Mouse (Mus musculus): ENCODE results near the gene Rapgef5.

The Rapgef5 gene

GRCm38 (mm10) chr12:117669610-117670400 is 153.5 kb downstream of the Rapgef5 start:
- no peak for DNase-seq (ENCODE audit: low spot score in 2 of 2)

- no peak for DNase-seq (ENCODE audit: low spot score in 2 of 2)
These were observed 156.9 kb downstream of the Rapgef5 start for GRCm38 (mm10) chr12:117673188-117673587.

DNA sequence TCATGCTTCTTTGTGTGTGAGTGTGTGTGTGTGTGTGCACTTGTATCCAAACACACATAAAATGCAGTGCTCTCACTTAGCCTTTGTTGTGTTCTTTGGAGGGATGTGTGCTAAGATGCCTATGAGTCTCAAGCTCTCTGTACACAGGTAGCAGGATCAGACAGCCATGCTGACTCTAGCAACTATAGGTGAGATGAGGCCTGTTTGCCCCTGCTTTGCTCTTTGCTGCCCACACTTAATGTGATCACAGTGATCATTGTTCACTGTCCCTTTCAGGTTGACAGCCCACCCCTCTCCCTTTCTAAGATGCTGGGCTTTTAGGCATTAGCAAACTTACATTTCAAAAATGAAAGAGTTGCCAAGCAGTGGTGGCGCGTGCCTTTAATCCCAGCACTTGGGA is 158.2 kb downstream of the Rapgef5 start:
- DNase-seq (ENCODE audit: low spot score in 2 of 2), result no peak

- DNase-seq (ENCODE audit: low spot score in 2 of 2), result no peak
These were observed 160.0 kb downstream of the Rapgef5 start for GRCm38 (mm10) chr12:117676265-117676664.

GRCm38 (mm10) chr12:117678916-117679315 is 162.6 kb downstream of the Rapgef5 start:
- DNase-seq (ENCODE audit: low spot score in 2 of 2), result no peak

- DNase-seq (ENCODE audit: low spot score in 2 of 2), result no peak
These were observed 163.5 kb downstream of the Rapgef5 start for GRCm38 (mm10) chr12:117679795-117680194.

DNA sequence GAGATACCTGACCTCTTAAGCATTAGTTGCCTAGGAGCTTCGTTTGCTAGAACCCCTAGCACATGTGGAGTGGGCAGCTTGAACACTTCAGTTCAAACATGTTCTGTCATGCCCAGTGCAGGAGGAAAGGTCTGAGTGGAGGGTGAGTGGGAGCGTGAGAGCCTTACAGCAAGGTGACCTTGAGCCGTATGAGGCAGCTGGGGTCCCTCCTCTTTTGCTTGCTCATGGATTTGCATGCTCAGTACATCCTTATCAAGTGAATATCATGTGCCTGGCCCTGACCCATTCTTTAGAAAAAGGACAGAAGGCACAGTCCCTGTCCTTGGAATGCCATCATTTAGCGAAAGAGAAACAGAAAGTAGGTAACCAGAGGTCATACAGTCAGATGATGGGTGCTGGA is 165.0 kb downstream of the Rapgef5 start:
- DNase-seq (ENCODE audit: low spot score in 2 of 2), result no peak

DNA sequence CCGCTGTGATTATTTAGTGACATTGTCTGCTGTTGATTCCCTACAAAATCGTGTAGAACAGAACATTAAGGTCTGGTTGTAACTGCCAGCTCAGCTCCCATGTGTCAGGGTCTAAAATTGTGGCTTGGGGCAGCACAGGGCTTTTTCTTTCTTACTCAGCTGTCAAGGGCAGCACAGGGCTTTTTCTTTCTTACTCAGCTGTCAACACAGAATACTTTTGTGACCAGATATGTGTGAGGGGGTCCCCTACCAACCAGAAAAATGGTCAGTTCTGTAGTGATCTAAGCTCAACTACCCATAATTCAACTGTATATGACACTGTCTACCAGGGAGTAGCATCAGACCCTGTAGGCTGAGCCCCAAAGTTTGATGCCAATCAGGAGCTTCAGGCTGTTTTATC is 167.1 kb downstream of the Rapgef5 start:
- DNase-seq (ENCODE audit: low spot score in 2 of 2), result no peak

- DNase-seq (ENCODE audit: low spot score in 2 of 2), result no peak
These were observed 167.7 kb downstream of the Rapgef5 start for GRCm38 (mm10) chr12:117683984-117684383.

GRCm38 (mm10) chr12:117684788-117685187 is 168.5 kb downstream of the Rapgef5 start:
- DNase-seq (ENCODE audit: low spot score in 2 of 2), result no peak

GRCm38 (mm10) chr12:117685336-117685735 is 169.1 kb downstream of the Rapgef5 start:
- no peak for DNase-seq (ENCODE audit: low spot score in 2 of 2)

DNA sequence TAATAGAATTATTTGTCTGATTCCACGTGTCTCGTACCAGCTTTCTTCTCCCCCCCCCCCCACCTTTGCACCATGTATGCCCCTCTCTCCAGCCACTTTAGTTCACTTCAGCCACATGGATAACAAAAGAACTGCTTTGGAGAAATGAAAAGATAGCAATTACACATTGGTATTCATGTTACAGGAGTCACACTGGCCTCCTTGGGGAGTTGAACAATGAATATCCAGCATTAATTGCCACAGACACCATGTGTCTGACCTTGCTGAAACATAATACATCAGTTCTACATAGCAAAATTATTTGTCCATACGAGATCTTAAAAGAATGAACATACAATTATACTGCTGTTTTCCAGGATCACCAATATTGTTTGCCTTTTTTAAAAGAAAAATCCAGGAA is 170.5 kb downstream of the Rapgef5 start:
- no peak for DNase-seq (ENCODE audit: low spot score in 2 of 2)

GRCm38 (mm10) chr12:117688655-117689548 is 172.6 kb downstream of the Rapgef5 start:
- DNase-seq (ENCODE audit: low spot score in 2 of 2), result peak; percentile 49 to 52

DNA sequence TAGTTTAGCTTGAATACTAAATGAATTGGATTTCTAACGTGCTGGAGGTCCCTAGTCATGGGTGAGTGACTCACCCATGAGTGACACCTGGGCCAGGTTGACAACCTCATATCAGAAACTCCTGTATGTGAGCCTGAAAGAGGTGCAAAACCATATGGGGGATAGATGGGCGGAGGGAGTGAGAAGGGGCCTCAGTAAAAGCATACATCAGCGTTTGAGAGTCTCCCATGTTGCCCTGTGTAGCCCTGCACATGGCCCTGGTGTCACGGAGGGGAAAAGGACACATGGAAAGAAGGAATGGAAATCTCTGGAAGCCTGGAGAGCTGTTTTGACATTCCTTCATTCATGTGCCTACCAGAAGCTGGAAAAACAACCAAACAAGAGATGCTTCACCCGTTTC is 175.1 kb downstream of the Rapgef5 start:
- no peak for DNase-seq (ENCODE audit: low spot score in 2 of 2)

DNA sequence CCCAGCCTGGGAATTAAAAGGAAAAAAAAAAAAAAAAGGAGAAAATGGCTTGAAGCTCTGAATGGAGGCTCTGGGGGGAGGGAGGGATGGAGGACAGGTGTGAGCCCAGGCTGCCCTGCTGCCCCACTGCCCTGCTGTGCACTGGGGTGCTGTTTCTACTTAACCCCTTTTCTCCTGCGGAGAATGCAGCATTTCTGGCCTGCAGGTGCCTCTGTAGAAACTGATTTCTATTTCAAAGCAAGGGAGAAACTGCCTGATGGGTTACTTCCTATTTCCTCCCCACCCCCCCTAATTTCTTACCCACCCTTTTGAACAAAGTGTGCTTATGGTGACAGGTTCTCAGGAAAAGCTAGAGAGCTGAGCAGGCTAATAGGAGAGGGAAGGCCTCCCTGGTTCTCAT is 176.5 kb downstream of the Rapgef5 start:
- no peak for DNase-seq (ENCODE audit: low spot score in 2 of 2)

DNA sequence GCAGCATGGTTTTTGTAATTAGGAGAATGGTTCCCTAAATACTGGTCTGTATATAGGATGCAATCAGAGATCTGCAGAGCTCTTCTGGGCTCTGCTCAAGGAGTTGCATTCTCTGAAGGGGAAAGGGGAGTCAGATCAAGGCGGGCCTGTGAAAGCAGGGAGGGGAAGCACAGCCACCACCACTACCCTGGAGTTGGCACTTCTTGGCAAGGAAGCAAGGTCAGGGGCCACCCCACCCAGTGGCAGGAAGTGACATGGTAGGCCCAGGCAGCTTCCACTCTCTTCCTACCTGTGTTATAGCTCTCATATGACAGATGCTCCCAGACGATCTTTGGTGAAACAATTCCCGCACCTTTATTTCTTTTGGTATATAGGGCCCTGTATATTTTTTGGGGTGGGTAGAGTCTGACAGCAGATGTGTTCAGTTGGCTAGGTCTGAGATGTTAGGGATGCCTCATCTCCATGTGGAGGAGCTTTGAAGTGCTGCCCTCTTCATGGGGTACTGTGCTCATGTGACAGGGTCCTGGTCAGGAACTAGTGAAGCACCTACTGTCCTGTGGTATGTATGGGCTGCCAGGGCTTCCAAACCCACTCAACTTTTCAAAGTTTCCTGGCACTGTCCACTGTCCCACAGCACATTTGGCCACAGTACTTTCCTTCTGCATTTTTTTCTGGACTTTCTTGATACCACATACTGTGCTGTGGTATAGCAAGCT is 183.8 kb downstream of the Rapgef5 start:
- no peak for DNase-seq (ENCODE audit: low spot score in 2 of 2)

DNA sequence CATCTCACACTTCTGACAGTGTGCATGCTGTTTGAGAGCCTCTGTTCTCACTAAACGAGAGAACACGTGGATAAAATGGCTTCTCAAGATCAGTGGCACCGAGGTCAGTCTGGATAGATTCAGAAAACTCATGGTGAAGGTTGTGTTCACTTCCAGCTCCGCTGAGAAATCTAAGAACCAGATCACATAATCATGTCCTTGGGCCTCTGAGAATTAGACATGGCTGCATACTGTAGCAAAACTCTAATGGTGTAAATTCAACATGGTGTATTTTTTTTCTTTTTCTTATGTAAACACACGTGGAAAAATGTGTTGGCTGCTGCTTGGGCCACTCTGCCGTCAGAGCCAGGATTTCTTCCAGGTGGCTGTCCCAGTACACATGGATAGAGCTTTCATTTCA is 184.6 kb downstream of the Rapgef5 start:
- no peak for DNase-seq (ENCODE audit: low spot score in 2 of 2)

DNA sequence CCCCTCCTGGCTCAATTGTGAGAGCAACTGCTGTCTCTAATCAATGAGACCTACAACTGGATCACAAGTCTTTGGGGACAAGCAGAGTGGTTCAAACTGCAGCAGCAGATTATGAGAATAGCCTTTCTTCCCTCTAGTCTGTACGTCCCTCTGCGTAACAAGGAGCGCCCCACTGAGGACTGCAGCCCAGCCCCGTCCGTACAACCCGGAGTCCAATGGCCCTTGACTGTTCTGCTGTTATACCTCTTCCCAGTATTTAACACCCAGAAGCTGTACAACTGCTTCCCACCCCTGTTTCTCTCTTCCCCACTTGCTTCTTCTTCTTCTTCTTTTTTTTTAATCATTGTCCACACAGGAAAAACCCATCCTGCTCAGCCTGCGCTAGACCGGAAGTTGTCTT is 186.0 kb downstream of the Rapgef5 start:
- DNase-seq (ENCODE audit: low spot score in 2 of 2), result no peak

DNA sequence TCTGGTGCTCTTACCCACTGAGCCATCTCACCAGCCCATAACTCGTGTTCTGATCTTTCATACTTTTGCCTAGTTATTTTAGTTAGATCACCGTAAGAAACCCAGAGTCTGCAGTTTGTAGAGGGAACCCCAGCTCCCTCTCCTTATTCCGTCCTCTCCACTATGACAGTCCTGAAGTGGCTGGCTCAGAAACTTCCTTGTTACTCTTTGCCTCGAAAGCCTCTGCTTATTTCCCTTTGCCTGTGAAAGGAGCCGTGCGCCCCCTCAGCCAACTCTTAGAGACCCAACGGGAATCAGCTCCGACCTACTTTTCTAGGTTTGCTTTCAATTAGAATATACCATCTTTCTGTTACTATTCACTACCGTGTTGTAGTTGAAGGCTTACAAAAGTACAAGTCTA is 186.6 kb downstream of the Rapgef5 start:
- DNase-seq (ENCODE audit: low spot score in 2 of 2), result no peak

DNA sequence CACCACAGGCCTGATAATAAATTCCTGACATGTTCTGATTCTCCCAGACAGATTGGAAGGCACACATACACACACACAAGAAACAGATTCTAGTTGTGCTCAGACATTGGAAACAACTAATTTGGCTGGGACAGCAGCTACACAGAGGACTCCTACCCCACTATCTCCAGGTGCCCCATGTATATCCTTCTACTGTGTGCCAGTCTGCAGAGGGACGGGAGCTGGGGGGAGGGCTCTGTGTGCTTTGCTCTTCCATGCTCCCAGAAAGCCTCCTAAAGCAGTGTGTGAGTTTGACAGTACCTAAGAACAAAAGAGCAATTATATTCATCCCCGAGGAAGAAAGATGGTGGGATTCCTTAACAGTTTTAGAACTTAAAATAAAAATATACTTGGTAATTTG is 187.1 kb downstream of the Rapgef5 start:
- no peak for DNase-seq (ENCODE audit: low spot score in 2 of 2)

GRCm38 (mm10) chr12:117705308-117705707 is 189.0 kb downstream of the Rapgef5 start:
- no peak for DNase-seq (ENCODE audit: low spot score in 2 of 2)

- DNase-seq (ENCODE audit: low spot score in 2 of 2), result no peak
These were observed 193.0 kb downstream of the Rapgef5 start for GRCm38 (mm10) chr12:117709280-117709679.
